Mouse (Mus musculus): ENCODE data around the gene Prss53.
A peak's percentile ranks its signal among the peaks of the same experiment; 100 is the strongest.
"Not testable (repeated sequence)": the region's sequence is repeated elsewhere in the genome, so short reads cannot be mapped to it uniquely, and the experiment has no call there.

Prss53 gene

DNA sequence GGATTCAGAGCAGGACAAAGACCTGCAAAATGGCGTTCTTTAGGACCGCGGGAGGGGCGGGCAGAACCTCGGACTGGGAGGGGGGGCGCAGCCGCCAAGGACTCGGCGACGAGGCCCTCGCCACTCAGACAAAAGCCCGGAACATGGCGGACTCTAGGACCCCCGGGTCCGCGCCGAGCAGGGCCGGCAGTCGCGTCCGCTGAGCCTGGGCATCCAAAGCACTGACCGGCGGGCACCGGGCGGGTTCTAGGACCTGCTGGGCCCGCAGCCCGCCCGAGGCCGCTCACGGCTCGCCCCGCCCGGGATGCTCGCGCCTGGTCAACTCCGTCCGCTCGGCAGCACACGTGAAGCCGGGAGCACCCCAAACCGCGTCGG, 15.2 kb downstream of the Prss53 start:
- DNase-seq (ENCODE audit: low spot score in 2 of 2): peak; percentile 91 to 94

DNA sequence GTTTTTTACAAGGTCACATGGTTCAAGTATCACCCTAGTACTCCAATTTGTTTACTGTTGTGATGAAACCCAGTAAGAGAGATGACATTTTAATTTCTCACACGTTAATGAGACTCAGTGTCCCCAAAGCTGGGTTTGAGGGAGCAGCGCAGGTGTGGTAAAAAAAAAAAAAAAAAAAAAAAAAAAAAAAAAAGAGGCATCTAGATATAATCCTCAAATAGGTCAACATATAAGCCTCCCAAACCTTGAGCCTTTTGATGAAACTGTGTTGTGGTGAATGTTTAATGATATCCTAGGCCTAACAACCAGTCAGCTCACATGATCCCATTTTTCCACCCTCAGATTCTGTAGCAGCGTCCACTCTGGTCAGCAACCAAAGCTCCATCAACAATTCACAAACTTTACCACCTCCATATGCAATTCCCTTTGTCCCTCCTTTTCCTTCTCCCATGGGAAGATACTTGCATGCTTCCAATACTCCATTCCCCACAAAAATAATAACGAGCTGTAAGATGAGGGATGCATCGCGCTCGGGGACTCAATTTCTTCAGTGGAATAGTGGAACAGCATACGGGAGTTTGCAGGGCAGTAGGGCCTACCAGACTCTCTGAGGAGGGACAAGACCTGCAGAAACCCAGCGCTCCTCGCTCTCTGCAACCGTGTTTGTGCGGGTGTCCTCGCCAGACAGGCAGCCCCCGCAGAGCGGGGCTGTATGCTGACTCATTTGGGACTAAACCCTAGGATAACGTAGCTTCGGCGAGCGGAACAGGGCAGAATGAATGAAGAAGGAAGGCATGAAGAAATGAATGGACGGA, 15.8 kb downstream of the Prss53 start:
- no peak for DNase-seq (ENCODE audit: low spot score in 2 of 2)

DNA sequence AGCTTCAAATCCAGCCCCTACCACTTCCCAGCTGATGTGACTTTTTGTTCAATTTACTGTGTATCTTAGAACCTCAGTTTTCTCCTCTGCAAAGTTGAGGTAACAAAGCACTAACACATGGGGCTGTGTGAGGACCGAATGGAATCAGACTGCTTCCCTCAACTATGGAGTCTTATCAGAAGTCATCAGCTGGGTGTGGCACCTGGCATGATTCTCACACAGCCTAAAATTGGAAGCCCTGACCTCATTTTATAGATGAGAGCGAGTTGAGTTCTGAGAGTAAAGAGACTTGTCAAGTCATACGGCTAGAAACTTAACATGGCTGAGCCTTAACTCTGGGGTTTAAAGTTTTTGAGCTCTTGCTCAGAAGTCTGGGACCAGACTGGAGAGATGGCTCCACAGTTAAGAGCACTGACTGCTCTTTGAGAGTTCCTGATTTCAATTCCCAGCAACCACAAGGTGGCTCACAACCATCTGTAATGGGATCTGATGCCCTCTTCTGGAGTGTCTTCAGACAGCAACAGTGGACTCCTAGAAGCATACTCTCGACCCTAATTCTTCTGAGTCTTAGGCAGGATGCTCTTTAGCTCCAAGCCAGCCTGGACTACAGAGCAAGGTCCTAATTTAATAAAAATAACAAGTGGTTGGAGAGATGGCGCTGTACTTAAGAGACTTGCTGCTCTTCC, 20.5 kb downstream of the Prss53 start:
- DNase-seq (ENCODE audit: low spot score in 2 of 2): no peak

DNA sequence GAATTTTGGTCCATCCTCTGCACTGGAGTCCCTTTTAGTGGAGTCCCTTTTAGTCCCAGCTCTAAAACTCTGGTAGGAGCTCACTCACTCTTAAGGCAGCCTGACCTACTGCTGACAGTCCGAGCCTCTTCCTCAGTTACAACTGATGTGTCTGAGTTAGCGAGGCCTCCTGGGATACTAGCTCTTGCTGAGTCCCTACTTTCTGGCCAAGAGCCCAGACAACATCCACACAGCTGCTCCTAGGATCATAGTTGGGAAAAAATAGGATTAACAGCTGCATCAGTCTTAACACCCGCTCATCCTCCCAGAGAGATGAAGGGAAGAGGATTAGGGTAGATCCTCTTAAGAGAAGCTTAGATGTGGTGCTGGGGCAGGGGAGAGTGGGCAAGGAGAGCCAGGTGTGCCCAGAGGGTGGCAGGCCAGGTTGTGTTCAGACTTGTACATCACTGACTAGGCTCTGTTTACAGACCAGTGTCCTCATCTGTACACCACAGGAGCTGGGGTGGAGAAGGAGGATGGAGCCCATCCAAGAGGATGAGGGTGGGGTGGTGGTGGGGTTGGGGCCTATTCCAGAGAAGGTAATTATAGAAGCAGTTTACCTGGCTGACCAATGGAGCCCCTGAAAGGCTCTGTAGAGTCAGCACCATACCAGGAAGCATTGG, 21.5 kb downstream of the Prss53 start:
- DNase-seq (ENCODE audit: low spot score in 2 of 2): no peak

DNA sequence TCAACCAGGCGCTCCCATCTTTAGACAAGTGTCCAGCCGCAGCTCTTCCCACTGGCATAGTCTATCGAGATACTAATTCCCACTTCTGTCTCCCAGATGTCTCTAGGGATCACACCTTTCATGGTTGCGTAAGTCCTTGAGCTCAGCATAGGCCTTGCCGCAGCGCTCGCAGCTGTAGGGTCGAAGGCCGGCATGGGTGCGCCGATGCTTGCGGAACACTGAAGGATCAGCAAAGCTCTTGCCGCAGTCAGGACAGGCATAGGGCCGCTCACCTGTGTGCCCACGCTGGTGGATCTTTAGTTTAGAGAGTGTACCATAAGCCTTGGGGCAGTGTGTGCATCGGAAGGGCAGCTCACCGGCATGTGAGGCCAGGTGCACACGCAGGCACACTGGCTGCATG, 23.1 kb downstream of the Prss53 start:
- DNase-seq (ENCODE audit: low spot score in 2 of 2): no peak

DNA sequence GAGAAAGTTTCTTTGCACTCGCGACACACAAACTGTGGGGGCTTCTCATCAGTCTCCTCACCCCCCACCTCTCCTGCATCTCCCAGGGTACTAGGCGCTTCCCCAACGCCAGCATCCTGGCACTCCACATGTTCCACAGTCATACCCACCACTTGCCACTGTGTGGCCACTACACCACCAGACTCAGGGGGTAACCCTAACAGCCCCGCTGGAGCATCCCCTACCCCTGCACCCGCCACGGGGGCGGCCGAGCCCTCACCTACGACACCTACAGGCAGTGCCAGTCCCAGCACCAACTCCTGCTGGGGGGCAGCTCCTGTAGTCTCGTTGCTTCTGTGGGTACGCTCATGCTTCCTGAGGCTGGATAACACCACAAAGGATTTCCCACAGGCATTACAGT, 24.3 kb downstream of the Prss53 start:
- no peak for DNase-seq (ENCODE audit: low spot score in 2 of 2)

DNA sequence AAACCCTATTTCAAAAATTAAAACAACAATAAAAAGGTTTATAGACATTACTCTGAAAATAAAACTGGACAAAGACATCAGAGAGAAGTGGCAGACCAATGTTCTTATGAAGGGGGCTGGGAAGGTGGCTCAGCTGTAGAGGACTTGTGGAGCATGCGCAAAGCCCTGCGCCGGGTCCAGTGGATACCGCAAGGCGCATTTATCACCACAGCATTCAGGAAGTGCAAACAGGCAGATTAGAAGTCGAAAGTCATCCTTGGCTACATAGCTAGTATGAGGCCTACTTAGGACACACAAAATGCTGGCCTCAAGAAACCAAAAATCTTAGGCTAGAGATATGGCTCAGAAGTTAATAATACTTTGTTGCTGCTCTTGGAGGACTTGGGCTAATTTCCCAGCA, 32.5 kb downstream of the Prss53 start:
- DNase-seq (ENCODE audit: low spot score in 2 of 2): no peak

DNA sequence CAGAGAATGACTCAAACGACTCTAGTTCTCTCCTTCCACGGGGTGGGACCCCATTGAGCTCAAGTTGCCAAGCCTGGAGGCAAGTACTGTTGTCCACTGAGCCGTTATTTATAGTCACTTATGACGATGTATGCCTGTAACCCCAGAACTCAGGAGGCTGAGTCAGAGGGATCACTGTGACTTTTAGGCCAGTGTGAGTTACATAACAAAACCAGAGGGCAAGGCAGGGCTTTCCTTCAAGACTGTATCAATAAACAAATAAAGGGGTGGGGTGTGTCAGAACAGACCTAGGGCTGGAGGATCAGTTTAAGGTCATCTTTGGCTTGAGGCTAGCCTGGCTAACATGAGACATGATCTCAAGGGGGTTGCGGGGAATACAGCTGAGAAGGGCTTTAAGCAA, 39.9 kb downstream of the Prss53 start:
- DNase-seq (ENCODE audit: low spot score in 2 of 2): no peak

DNA sequence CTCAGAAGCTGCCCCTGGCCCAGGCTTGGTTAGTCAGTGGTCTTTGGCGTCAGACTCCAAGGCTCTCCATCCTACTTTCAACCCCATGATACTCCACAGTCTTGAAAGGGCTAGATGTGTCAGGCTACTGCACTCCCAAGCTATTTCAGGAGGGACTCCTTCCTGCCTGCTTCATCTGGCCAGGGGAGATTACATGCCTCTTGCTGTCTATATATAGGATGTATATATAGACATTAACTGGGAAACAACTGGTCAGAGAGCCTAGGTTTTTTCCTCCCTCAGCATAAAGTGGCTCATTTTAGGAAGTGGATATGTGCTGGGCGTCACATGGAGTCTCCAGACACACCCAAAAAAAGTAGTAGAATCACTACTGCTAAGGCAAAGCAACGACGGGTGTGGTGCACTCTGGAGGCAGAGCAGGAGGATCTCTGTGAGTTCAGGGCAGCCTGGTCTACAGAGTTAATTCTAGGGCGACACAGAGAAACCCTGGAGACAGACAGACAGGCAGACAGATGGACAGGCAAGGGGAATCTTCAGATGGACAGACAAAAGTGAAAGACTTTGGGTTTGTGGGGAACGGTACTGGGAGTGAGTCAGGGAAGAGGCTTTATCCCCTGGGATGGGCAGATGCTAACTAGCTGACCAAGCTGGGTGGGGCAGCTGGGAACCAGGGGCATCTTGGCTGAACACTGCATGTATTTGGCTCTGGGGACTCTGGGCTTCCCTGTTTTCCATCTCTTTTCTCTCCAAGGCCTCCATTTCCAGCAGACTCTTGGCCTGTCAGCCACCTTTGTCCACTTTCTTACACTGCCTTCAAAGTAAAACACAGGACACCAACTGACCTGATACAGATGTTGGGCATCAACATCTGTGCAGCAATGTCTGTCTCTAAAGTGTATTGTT, 40.5 kb downstream of the Prss53 start:
- no peak for DNase-seq (ENCODE audit: low spot score in 2 of 2)

DNA sequence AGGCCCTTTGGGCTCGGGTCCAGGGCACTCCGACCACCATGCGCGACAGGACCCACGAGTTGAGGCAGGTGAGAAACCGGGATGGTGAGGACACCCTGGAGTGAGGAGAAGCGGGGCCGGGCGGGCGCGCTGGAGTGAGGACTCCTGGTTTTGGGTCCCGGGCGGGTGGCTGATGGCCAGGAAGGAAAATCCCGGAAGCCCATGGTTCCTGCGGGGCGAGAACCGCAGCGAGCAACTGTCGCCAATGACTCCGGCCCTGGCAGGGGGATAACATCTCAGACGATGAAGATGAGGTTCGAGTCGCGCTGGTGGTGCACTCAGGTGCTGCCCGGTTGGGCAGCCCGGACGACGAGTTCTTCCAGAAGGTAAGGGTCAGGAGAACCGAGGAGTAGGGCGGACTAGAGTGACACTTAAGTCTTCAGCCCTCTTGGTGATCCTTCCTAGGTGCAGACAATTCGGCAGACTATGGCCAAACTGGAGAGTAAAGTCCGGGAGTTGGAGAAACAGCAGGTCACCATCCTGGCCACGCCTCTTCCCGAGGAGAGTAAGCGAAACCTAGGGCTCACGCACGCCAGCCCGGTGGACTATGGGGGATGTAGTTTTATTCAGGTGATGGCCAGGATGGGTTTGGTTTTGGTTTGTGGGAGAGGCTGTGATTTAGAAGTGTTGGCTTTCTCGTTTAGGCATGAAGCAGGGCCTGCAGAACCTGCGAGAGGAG, 48.6 kb downstream of the Prss53 start:
- peak; percentile 82 to 86 for DNase-seq (ENCODE audit: low spot score in 2 of 2)

DNA sequence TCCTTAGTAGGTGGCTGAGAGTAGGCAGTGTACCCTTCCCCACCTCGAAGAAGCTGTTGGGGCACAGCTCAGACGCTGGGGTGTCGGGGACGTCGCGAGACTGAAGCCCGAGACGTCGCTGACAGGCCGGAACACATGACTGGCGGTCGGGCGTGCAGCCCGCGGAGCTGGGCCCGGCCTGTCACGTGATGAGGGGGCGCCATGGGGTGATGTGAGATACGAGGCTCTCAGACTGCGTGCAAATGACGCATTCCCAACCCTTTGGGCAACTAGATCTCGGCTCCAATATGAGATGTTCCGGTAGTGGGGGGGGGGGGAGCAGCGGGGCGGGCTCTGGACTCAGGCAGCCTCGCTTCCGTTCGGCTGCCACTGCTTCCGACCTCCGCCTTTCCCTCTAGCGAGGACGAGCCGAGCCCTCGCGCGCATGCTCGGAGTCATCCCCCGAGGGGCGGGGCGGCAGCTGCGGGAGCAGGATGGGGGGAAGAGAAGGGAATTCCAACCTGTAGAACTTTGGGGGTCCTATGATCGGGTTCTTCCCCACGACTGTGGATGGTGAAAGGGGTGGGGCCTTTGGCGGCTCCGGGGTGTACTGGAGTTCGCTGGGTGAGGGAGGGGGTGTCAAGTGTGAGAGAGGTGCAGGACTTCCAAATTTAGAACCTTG, 49.3 kb downstream of the Prss53 start:
- DNase-seq (ENCODE audit: low spot score in 2 of 2): peak; percentile 90 to 92

DNA sequence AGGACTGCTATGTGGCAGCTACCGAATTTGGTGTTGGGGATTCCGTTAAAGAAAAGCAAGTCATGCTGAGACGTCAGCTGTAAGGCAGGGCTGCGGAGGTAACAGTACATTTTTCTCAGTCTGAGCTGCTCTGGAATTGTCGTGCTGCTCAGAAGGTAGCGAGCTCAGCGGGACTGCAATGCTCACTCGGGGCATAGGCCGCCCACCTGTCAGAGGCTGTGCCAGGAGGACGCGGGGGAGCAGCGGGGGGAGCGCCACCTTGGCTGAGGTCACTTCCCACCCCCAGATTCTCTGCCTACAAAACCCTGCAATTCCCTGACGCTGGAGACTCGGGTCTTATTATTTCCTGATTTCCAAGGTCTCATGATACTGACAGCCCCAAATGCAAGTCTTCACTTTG, 49.9 kb downstream of the Prss53 start:
- DNase-seq (ENCODE audit: low spot score in 2 of 2): peak; percentile 38 to 48

DNA sequence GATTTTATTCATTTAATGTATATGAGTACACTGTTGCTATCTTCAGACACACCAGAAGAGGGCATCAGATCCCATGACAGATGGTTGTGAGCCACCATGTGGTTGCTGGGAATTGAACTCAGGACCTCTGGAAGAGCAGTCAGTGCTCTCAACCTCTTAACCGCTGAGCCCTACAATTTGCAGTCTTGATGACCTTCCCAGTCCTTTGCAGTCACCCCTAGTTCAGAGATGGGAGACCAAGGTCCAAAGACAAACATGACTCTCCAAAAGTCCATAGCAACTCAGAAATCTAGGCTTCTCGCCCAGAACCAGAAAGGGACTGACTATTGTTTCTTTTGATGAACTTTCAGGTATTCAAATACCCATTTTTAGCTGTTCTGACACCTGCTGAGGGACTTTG, 50.7 kb downstream of the Prss53 start:
- DNase-seq (ENCODE audit: low spot score in 2 of 2): not testable (repeated sequence)

DNA sequence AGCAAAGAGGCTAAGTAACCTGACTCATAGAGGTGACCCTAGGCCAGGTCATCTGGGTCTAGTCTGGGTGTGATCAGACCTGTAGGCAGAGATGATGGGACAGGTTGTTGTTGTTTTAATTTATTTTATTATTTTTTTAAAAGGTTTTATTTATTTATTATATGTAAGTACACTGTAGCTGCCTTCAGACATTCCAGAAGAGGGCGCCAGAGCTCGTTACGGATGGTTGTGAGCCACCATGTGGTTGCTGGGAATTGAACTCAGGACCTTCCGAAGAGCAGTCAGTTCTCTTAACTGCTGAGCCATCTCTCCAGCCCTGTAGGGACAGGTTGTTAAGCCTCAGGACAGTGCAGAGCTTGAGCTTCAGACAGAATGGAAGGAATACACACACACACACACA, 52.9 kb downstream of the Prss53 start:
- DNase-seq (ENCODE audit: low spot score in 2 of 2): not testable (repeated sequence)

DNA sequence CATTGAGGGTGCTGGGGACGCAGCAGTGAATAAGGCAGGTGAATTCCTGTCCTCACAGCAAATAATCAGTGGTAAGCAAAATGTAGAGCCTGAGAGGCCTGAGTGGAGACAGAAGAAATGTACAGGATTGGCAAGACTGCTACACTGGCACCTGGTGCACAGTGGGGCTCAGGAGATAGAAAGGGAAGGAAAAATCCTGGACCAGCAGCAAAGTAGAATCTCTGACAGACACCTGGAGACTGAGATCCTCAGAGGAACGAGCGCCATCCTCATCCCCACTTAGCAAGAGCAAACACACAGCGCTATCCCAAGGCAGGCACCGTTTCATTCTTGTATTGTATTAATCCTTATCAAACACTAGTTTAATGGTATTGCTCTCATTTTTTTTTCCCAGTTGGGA, 53.3 kb downstream of the Prss53 start:
- no peak for DNase-seq (ENCODE audit: low spot score in 2 of 2)
